ENCODE assay signal across 16 mouse cellular contexts in genomic region chr7:112602966-112603365, GRCm38 (mm10).
DNase-seq lines count a peak whose midpoint lies in the region; ATAC-seq and TF ChIP-seq lines count a peak whose summit lies in the region.
"Had no signal": no experiment of that assay in that cellular context is flagged by ENCODE, and none has a peak within 500 bp of the region (broad histone marks: within the 10 kb centered on the region; RNA-seq: fewer than 3 reads in every experiment).

No protein-coding gene starts in this region.

- H3K27me3 ChIP-seq in heart, embryonic 13.5 days (replicated peaks), result no peaks in the 10 kb centered on the region
- H3K27me3 ChIP-seq in heart, embryonic 11.5 days (ENCODE audit: control insufficient read depth, insufficient read depth, low read length), result no peaks in the 10 kb centered on the region
- no peaks in the 10 kb centered on the region for H3K27me3 ChIP-seq in kidney, postnatal 0 days (ENCODE audit: insufficient read depth, low read length)
- no peaks in the 10 kb centered on the region for H3K27me3 ChIP-seq in limb, embryonic 15.5 days
- H3K27me3 ChIP-seq: hindbrain, embryonic 12.5 days; midbrain, embryonic 15.5 days had no signal

- 0 out of 2 replicates have a peak overlapping the region, but pooled peaks have one; percentile 26 for H3K9ac ChIP-seq in heart, embryonic 13.5 days
- H3K9ac ChIP-seq in heart, embryonic 11.5 days (ENCODE audit: low read depth, low read length), result no peak overlapping the region
- no peak overlapping the region for H3K9ac ChIP-seq in kidney, postnatal 0 days (ENCODE audit: low read depth, low read length)
- H3K9ac ChIP-seq in limb, embryonic 15.5 days, result no peak overlapping the region
- H3K9ac ChIP-seq: hindbrain, embryonic 12.5 days; liver, postnatal 0 days; midbrain, embryonic 15.5 days had no signal

- no peak overlapping the region for H3K4me3 ChIP-seq in heart, embryonic 13.5 days
- H3K4me3 ChIP-seq in heart, embryonic 11.5 days (ENCODE audit: low read depth, low read length), result no peak overlapping the region
- H3K4me3 ChIP-seq in kidney, postnatal 0 days (replicated peaks; ENCODE audit: low read depth, low read length), result no peak overlapping the region
- H3K4me3 ChIP-seq in brown adipose tissue, adult 24 weeks (ENCODE audit: insufficient read depth, low read depth, low read length), result no peak overlapping the region
- H3K4me3 ChIP-seq in limb, embryonic 15.5 days, result no peak overlapping the region
- H3K4me3 ChIP-seq: erythroblast, embryonic 14.5 days; heart, adult 2 months; hindbrain, embryonic 12.5 days; megakaryocyte, embryonic 14.5 days; midbrain, embryonic 15.5 days had no signal

- DNase-seq in kidney, postnatal 0 days (ENCODE audit: low spot score), result no peak
- DNase-seq in kidney, postnatal 4 days, result no peak
- no peak for DNase-seq in yolk sac, embryonic 10.5 days (ENCODE audit: low spot score)
- DNase-seq: cerebellum, postnatal 14 days; embryo, embryonic 11 days; heart, adult 2 months; liver; liver, postnatal 0 days had no signal

- peak overlapping the region; percentile 71 for H3K27ac ChIP-seq in heart, embryonic 13.5 days (replicated peaks)
- H3K27ac ChIP-seq in heart, embryonic 11.5 days (ENCODE audit: low read depth, low read length), result no peak overlapping the region
- H3K27ac ChIP-seq in kidney, postnatal 0 days, result peak overlapping the region; percentile 69
- peak overlapping the region; percentile 56; the same call in 1 of the 2 replicates for H3K27ac ChIP-seq in brown adipose tissue, adult 24 weeks (replicated peaks; ENCODE audit: low read depth, low read length)
- H3K27ac ChIP-seq in limb, embryonic 15.5 days, result peak overlapping the region; percentile 0; the same call in 1 of the 2 replicates
- H3K27ac ChIP-seq: heart, adult 2 months; hindbrain, embryonic 12.5 days; midbrain, embryonic 15.5 days had no signal

- H3K36me3 ChIP-seq in heart, embryonic 13.5 days, result 0 out of 2 replicates have a peak, but pooled peaks cover 3% of the 10 kb centered on the region
- H3K36me3 ChIP-seq in heart, embryonic 11.5 days (ENCODE audit: control insufficient read depth, insufficient read depth, low read length), result no peaks in the 10 kb centered on the region
- H3K36me3 ChIP-seq in kidney, postnatal 0 days (ENCODE audit: insufficient read depth, low read length), result no peaks in the 10 kb centered on the region
- no peaks in the 10 kb centered on the region for H3K36me3 ChIP-seq in limb, embryonic 15.5 days
- H3K36me3 ChIP-seq: hindbrain, embryonic 12.5 days; midbrain, embryonic 15.5 days had no signal

- ATAC-seq in heart, embryonic 13.5 days (ENCODE audit: extremely low read depth, insufficient number of reproducible peaks, low FRiP score, low TSS enrichment), result no peak
- no peak for ATAC-seq in heart, embryonic 11.5 days (replicated peaks; ENCODE audit: insufficient number of reproducible peaks, low FRiP score, low TSS enrichment)
- no peak for ATAC-seq in kidney, postnatal 0 days (replicated peaks; ENCODE audit: low FRiP score, low read depth)
- no peak for ATAC-seq in limb, embryonic 15.5 days (ENCODE audit: insufficient number of reproducible peaks, low FRiP score, low TSS enrichment, low read depth)
- ATAC-seq: liver, postnatal 0 days; midbrain, embryonic 15.5 days had no signal

- H3K4me2 ChIP-seq in heart, embryonic 13.5 days, result no peak overlapping the region
- H3K4me2 ChIP-seq in heart, embryonic 11.5 days, result no peak overlapping the region
- H3K4me2 ChIP-seq in kidney, postnatal 0 days (ENCODE audit: low read length), result no peak overlapping the region
- no peak overlapping the region for H3K4me2 ChIP-seq in limb, embryonic 15.5 days
- H3K4me2 ChIP-seq: hindbrain, embryonic 12.5 days; midbrain, embryonic 15.5 days had no signal

- no peaks in the 10 kb centered on the region for H3K9me3 ChIP-seq in heart, embryonic 13.5 days
- no peaks in the 10 kb centered on the region for H3K9me3 ChIP-seq in heart, embryonic 11.5 days (replicated peaks; ENCODE audit: control insufficient read depth, low read length)
- H3K9me3 ChIP-seq in kidney, postnatal 0 days (replicated peaks; ENCODE audit: low read length), result no peaks in the 10 kb centered on the region
- no peaks in the 10 kb centered on the region for H3K9me3 ChIP-seq in limb, embryonic 15.5 days
- H3K9me3 ChIP-seq: hindbrain, embryonic 12.5 days; megakaryocyte, embryonic 14.5 days; midbrain, embryonic 15.5 days had no signal

- 76% methylated on average over 5 of the region's 5 CpGs for WGBS in heart, embryonic 13.5 days
- 87% methylated on average over 5 of the region's 5 CpGs for WGBS in heart, embryonic 11.5 days (ENCODE audit: insufficient replicate concordance)
- 71% methylated on average over 5 of the region's 5 CpGs for WGBS in kidney, postnatal 0 days
- WGBS in limb, embryonic 15.5 days, result 71% methylated on average over 5 of the region's 5 CpGs

- H3K4me1 ChIP-seq in heart, embryonic 13.5 days, result peaks cover 36% of the 10 kb centered on the region
- H3K4me1 ChIP-seq in heart, embryonic 11.5 days (ENCODE audit: control insufficient read depth, insufficient read depth, low read length), result peaks cover 4% of the 10 kb centered on the region
- H3K4me1 ChIP-seq in kidney, postnatal 0 days (replicated peaks; ENCODE audit: insufficient read depth, low read length), result peaks cover 10% of the 10 kb centered on the region
- peaks cover 14% of the 10 kb centered on the region for H3K4me1 ChIP-seq in brown adipose tissue, adult 24 weeks (ENCODE audit: control insufficient read depth, insufficient read depth, insufficient read length, low read length)
- peaks cover 19% of the 10 kb centered on the region for H3K4me1 ChIP-seq in limb, embryonic 15.5 days
- H3K4me1 ChIP-seq: hindbrain, embryonic 12.5 days; megakaryocyte, embryonic 14.5 days had no signal

- TF ChIP-seq CTCF in kidney, postnatal 0 days (IDR thresholded peaks at IDR 0.05; ENCODE audit: low read depth), result no peak
